Mouse (Mus musculus) liver, embryonic 16.5 days (tissue): ENCODE results near the gene Rftn1. TPM values are rescaled to one million over a fixed set of nuclear protein-coding genes. Genes with fewer than 3 reads are reported as not detected.

Experiments
- ATAC-seq: fragments of 200-750 bp; cut with Nextera tagmentation; 2 replicates; pipeline ENCODE4 v1.8.0; 2017; ENCODE audit warnings: low read depth, mild to moderate bottlenecking, moderate number of reproducible peaks, moderate library complexity
- H3K27ac ChIP-seq: fragments of 300-500 bp; sonication (generic); 2 replicates; pipeline ENCODE4 v1.5.1; 2014; ENCODE audit warnings: mild to moderate bottlenecking, low read length
- H3K27me3 ChIP-seq: fragments of 300-500 bp; sonication (generic); 2 replicates; pipeline ENCODE4 v1.6.1; 2014; ENCODE audit warnings: low read depth, low read length, mixed read lengths; ENCODE audit not compliant: control insufficient read depth, insufficient read depth
- H3K36me3 ChIP-seq: fragments of 300-500 bp; sonication (generic); 2 replicates; pipeline ENCODE4 v1.6.1; 2014; ENCODE audit warnings: mild to moderate bottlenecking; ENCODE audit not compliant: control insufficient read depth, insufficient read depth
- H3K4me1 ChIP-seq: fragments of 300-500 bp; sonication (generic); 2 replicates; pipeline ENCODE4 v1.6.1; 2014; ENCODE audit warnings: low read depth, low read length, mixed read lengths; ENCODE audit not compliant: control insufficient read depth
- H3K4me2 ChIP-seq: fragments of 300-500 bp; sonication (generic); 2 replicates; pipeline ENCODE4 v1.6.1; 2014; ENCODE audit warnings: low read depth, low read length, mixed read lengths
- H3K4me3 ChIP-seq: fragments of 300-500 bp; sonication (generic); 2 replicates; pipeline ENCODE4 v1.5.1; 2014; ENCODE audit warnings: low read depth, mild to moderate bottlenecking, low read length
- H3K9ac ChIP-seq: fragments of 300-500 bp; sonication (generic); 2 replicates; pipeline ENCODE4 v1.6.1; 2014; ENCODE audit warnings: low read depth, low read length
- H3K9me3 ChIP-seq: fragments of 300-500 bp; sonication (generic); replicated peaks from 2 replicates; pipeline ENCODE4 v1.6.1; 2016; ENCODE audit warnings: low read length; ENCODE audit not compliant: control insufficient read depth
- whole genome bisulfite sequencing: fragments of 180-500 bp; shearing (Covaris S2); extraction: QIAGEN DNeasy Blood & Tissue Kit; methylation state at CpG from one replicate; pipeline ENCODE4 v1.1.7; 2014; ENCODE audit not compliant: insufficient replicate concordance; 5-methylcytosine and 5-hydroxymethylcytosine counted together
- polyA plus RNA-seq: library from polyadenylated mRNA; unstranded; fragments of >200 nt; fragmentation: Nextera tagmentation; extraction: Ambion mirVana; gene quantifications from 2 replicates; pipeline ENCODE4 v1.2.1, GENCODE M21; 2015

Gene Rftn1
- polyA plus RNA-seq, 1 experiment from 2014 or later = 4.0 TPM

GRCm38 (mm10) chr17:49982611-49983390 is 207.7 kb downstream of the Rftn1 start:
- Histone ChIP-seq H3K9ac (no peak overlapping the region), H3K27ac (no peak overlapping the region), H3K4me1 (no peaks in the 10 kb centered on the region), H3K4me2 (no peak overlapping the region), H3K36me3 (no peaks in the 10 kb centered on the region), H3K4me3 (no peak overlapping the region), H3K27me3 (no peaks in the 10 kb centered on the region), H3K9me3 (0 out of 2 replicates have a peak, but pooled peaks cover 2% of the 10 kb centered on the region)
- ATAC-seq = no peak
- 52% methylated on average over 6 of the region's 6 CpGs for WGBS

- 91% methylated on average over 4 of the region's 4 CpGs for WGBS
- Histone ChIP-seq H3K9ac (no peak overlapping the region), H3K4me1 (no peaks in the 10 kb centered on the region), H3K4me2 (no peak overlapping the region), H3K27me3 (no peaks in the 10 kb centered on the region), H3K27ac (no peak overlapping the region), H3K4me3 (no peak overlapping the region), H3K9me3 (0 out of 2 replicates have a peak, but pooled peaks cover 2% of the 10 kb centered on the region), H3K36me3 (no peaks in the 10 kb centered on the region)
- ATAC-seq = no peak
Observed at GRCm38 (mm10) chr17:49981591-49981990, 208.9 kb downstream of the Rftn1 start.

GRCm38 (mm10) chr17:49979761-49980285 is 210.7 kb downstream of the Rftn1 start:
- ATAC-seq = no peak
- 0 out of 2 replicates have a peak, but pooled peaks cover 2% of the 10 kb centered on the region for H3K9me3 ChIP-seq
- no peak overlapping the region for H3K27ac ChIP-seq
- H3K4me3 ChIP-seq = no peak overlapping the region
- no peaks in the 10 kb centered on the region for H3K27me3 ChIP-seq
- H3K36me3 ChIP-seq = no peaks in the 10 kb centered on the region
- no peak overlapping the region for H3K4me2 ChIP-seq
- no peak overlapping the region for H3K9ac ChIP-seq
- H3K4me1 ChIP-seq = no peaks in the 10 kb centered on the region
- 72% methylated on average over 4 of the region's 4 CpGs for WGBS

- H3K9ac ChIP-seq = no peak overlapping the region
- H3K4me1 ChIP-seq = no peaks in the 10 kb centered on the region
- H3K9me3 ChIP-seq = 0 out of 2 replicates have a peak, but pooled peaks cover 2% of the 10 kb centered on the region
- WGBS = 66% methylated on average over 3 of the region's 3 CpGs
- no peak overlapping the region for H3K4me2 ChIP-seq
- ATAC-seq = no peak
- no peaks in the 10 kb centered on the region for H3K27me3 ChIP-seq
- no peaks in the 10 kb centered on the region for H3K36me3 ChIP-seq
- no peak overlapping the region for H3K4me3 ChIP-seq
- H3K27ac ChIP-seq = no peak overlapping the region
Observed at GRCm38 (mm10) chr17:49977424-49977790, 213.1 kb downstream of the Rftn1 start.

GRCm38 (mm10) chr17:49976678-49977423 is 213.6 kb downstream of the Rftn1 start:
- 75% methylated on average over 4 of the region's 4 CpGs for WGBS

GRCm38 (mm10) chr17:49975481-49975880 is 215.0 kb downstream of the Rftn1 start:
- 56% methylated on average over 7 of the region's 7 CpGs for WGBS
- no peak overlapping the region for H3K4me3 ChIP-seq
- H3K9ac ChIP-seq = no peak overlapping the region
- no peak overlapping the region for H3K27ac ChIP-seq
- H3K9me3 ChIP-seq = 0 out of 2 replicates have a peak, but pooled peaks cover 2% of the 10 kb centered on the region
- no peaks in the 10 kb centered on the region for H3K36me3 ChIP-seq
- H3K4me2 ChIP-seq = no peak overlapping the region
- no peak for ATAC-seq
- H3K4me1 ChIP-seq = no peaks in the 10 kb centered on the region; the same call in 1 of the 2 replicates
- no peaks in the 10 kb centered on the region for H3K27me3 ChIP-seq

More at GRCm38 (mm10) chr17:49976678-49977423, 213.6 kb downstream of the Rftn1 start:
- no peak overlapping the region for H3K4me3 ChIP-seq
- H3K4me2 ChIP-seq = no peak overlapping the region
- H3K27me3 ChIP-seq = no peaks in the 10 kb centered on the region
- H3K9me3 ChIP-seq = 0 out of 2 replicates have a peak, but pooled peaks cover 2% of the 10 kb centered on the region
- H3K4me1 ChIP-seq = no peaks in the 10 kb centered on the region
- no peak overlapping the region for H3K27ac ChIP-seq
- no peaks in the 10 kb centered on the region for H3K36me3 ChIP-seq
- ATAC-seq = no peak
- no peak overlapping the region for H3K9ac ChIP-seq

DNA sequence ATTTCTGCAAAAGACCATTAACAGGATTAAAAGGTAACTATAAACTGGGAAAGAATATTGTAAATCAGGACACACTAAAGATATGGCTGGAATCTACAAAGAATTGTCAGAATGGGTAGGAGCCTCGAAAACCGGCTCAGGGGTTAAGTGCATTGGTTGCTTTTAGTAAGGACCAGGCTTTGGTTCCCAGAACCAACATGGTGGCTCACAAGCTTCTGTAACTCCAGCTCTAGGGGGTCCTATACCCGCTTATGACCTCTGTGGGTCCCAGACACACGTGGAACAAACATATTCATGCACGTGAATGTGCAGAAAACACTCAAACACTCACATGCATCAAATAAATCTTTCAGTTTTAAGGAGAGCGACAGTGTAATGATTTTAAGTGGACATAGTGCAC is 215.5 kb downstream of the Rftn1 start:
- Histone ChIP-seq H3K4me3 (no peak overlapping the region), H3K27me3 (no peaks in the 10 kb centered on the region), H3K9me3 (0 out of 2 replicates have a peak, but pooled peaks cover under 1% of the 10 kb centered on the region), H3K27ac (no peak overlapping the region), H3K36me3 (no peaks in the 10 kb centered on the region), H3K4me2 (no peak overlapping the region), H3K9ac (no peak overlapping the region), H3K4me1 (no peaks in the 10 kb centered on the region; the same call in 1 of the 2 replicates)
- ATAC-seq = no peak
- 72% methylated on average over 6 of the region's 6 CpGs for WGBS

DNA sequence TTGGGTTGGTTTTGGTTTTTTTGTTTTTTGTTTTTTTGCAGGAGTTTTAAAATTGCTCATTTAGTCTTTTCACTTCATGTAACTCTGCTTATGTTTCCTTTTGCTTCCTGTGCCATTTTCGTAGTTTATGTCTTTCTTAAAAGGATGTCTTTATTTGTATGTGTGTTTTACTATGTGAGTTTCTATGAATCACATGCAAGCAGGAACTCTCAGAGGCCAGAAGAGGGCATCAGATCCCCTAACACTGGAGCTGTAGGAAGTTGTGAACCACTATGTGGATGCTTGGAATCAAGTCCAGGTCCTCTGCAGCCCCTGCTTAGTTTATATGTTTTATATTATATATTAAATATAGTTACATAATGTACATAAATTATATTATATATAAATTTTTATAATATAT is 218.3 kb downstream of the Rftn1 start:
- no peak for ATAC-seq
- no peak overlapping the region for H3K4me3 ChIP-seq
- H3K9ac ChIP-seq = no peak overlapping the region
- 60% methylated on average over 1 of the region's 1 CpGs for whole genome bisulfite sequencing
- no peak overlapping the region for H3K27ac ChIP-seq
- H3K4me2 ChIP-seq = no peak overlapping the region
- H3K9me3 ChIP-seq = no peaks in the 10 kb centered on the region
- no peaks in the 10 kb centered on the region for H3K36me3 ChIP-seq
- H3K27me3 ChIP-seq = no peaks in the 10 kb centered on the region
- peaks cover 9% of the 10 kb centered on the region for H3K4me1 ChIP-seq

DNA sequence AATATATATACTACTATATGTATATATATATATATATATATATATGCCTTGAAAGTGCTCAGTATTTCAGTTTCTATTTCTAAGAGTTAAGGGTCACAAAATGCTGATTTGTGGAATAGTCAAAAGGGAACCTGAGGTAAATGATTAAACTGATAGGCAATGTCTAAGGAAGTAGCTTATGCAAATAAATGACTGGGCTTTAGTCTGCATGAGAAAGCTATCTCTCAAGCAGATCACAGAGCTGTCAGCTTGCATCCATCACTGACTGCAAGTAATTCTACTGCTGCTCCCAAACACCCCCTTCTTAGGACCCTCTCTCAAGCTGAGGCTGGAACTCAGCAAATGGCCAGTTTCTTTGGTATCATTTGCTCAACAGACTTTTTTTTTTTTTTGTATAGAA is 219.4 kb downstream of the Rftn1 start:
- H3K4me3 ChIP-seq = no peak overlapping the region
- no peak overlapping the region for H3K27ac ChIP-seq
- H3K4me1 ChIP-seq = peaks cover 9% of the 10 kb centered on the region
- H3K27me3 ChIP-seq = no peaks in the 10 kb centered on the region
- ATAC-seq = no peak
- H3K9me3 ChIP-seq = no peaks in the 10 kb centered on the region
- H3K4me2 ChIP-seq = no peak overlapping the region
- no peaks in the 10 kb centered on the region for H3K36me3 ChIP-seq
- no peak overlapping the region for H3K9ac ChIP-seq
